Mouse (Mus musculus): ENCODE measurements around the gene Chuk. TPM values are rescaled to one million over a fixed set of nuclear protein-coding genes. Genes with fewer than 3 reads are reported as not detected.

Gene Chuk
- polyA plus RNA-seq, 1 experiment from 2014 or later, result 40.1 TPM

DNA sequence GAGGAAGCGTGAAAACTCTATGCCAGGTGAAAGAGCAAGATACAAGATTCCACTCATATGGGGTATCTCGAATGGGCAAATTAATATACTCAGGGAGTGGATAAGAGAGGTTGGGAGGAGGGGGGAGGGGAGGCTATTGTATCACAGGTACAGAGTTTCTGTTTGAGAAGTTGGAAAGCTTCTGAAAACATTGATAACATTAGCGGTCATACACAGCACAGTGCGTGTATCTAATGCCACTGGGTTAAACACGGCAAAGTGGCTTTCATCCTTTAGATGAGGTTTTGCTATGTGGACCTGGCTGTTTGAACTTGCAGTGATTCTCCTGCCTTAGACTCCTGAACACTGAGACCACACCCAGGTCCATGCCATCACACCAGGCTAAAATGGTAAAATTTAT, 77.3 kb downstream of the Chuk start:
- no peak overlapping the region for H3K9ac ChIP-seq (ENCODE audit: low read length)

DNA sequence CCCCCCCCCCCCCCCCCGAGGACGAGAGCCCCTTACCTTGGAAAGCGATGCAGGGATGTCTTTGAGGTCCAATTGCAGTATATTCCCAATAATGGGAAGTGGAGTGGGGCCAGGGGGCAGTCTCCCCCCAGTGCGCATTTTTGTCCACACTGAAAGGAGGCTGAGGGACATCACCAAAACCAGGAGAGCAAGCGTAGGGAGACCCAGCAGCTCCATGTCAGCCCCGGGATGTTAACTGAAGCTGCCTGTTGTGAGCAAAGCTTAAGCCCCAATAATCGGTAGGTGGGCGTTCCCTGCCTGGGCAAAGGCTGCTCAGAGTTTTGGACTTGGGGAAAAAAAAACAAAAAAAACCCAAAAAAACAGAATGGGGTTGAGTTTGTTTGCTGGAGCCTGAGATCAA, 78.3 kb downstream of the Chuk start, which contains the start of gene Cyp2c23:
Gene Cyp2c23 (minus strand): TSS at position 237 of the 400 bp plus-strand sequence.
- Histone ChIP-seq H3K9me3 (ENCODE audit: control insufficient read depth, low read length) (no peaks in the 10 kb centered on the region), H3K9ac (ENCODE audit: low read length) (no peak within 1 kb of the TSS), H3K27me3 (ENCODE audit: control insufficient read depth, insufficient read depth, low read depth, low read length) (no peaks in the 10 kb centered on the region), H3K4me1 (replicated peaks; ENCODE audit: control insufficient read depth, insufficient read depth, low read length) (no peaks in the 10 kb centered on the region), H3K27ac (ENCODE audit: low read length) (no peak within 1 kb of the TSS), H3K4me3 (ENCODE audit: low read length) (no peak within 1 kb of the TSS), H3K36me3 (ENCODE audit: control insufficient read depth, insufficient read depth, low read length) (no peaks in the 10 kb centered on the region), H3K4me2 (ENCODE audit: low read depth, low read length) (no peak within 1 kb of the TSS)
- 74% methylated on average over 5 of the region's 8 CpGs for WGBS
- ATAC-seq (ENCODE audit: low read depth), result no peak

More for the DNA sequence above, 77.3 kb downstream of the Chuk start:
- WGBS, result 78% methylated on average over 5 of the region's 5 CpGs
- no peaks in the 10 kb centered on the region for H3K27me3 ChIP-seq (ENCODE audit: control insufficient read depth, insufficient read depth, low read depth, low read length)
- no peak overlapping the region for H3K4me2 ChIP-seq (ENCODE audit: low read depth, low read length)
- no peaks in the 10 kb centered on the region for H3K4me1 ChIP-seq (replicated peaks; ENCODE audit: control insufficient read depth, insufficient read depth, low read length)
- H3K9me3 ChIP-seq (ENCODE audit: control insufficient read depth, low read length), result no peaks in the 10 kb centered on the region
- no peak overlapping the region for H3K27ac ChIP-seq (ENCODE audit: low read length)
- ATAC-seq (ENCODE audit: low read depth), result no peak
- no peaks in the 10 kb centered on the region for H3K36me3 ChIP-seq (ENCODE audit: control insufficient read depth, insufficient read depth, low read length)
- no peak overlapping the region for H3K4me3 ChIP-seq (ENCODE audit: low read length)

DNA sequence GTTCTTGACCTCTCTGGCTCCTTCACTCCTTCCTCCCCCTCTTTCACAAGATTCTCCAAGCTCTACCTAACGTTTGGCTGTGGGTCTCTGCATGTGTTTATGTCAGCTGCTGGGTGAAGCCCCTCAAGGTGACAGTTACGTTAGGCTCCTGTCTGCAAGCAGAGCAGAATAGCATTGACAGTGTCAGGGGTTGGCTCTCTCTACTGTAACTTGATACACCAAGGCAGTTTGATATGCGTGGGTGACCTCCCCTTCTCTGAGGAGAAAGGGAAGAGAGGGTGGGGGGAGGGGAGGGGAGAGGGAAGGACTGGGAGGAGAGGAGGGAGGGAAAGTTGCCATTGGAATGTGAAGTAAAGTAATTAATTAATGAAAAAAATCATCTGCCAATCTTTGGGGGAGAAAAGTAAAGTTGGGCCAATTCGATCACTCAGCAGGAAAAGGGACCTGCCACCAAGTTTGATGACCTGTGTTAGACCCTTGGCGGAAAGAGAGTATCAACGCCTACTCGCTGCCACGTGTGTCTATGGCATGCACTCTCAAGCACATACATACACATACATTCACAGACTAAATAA, 80.2 kb downstream of the Chuk start:
- H3K4me1 ChIP-seq (replicated peaks; ENCODE audit: control insufficient read depth, insufficient read depth, low read length), result no peaks in the 10 kb centered on the region
- ATAC-seq (ENCODE audit: low read depth), result peak; percentile 39; the same call in 1 of the 2 replicates
- H3K4me3 ChIP-seq (ENCODE audit: low read length), result no peak overlapping the region
- no peaks in the 10 kb centered on the region for H3K36me3 ChIP-seq (ENCODE audit: control insufficient read depth, insufficient read depth, low read length)
- no peaks in the 10 kb centered on the region for H3K9me3 ChIP-seq (ENCODE audit: control insufficient read depth, low read length)
- H3K27me3 ChIP-seq (ENCODE audit: control insufficient read depth, insufficient read depth, low read depth, low read length), result no peaks in the 10 kb centered on the region
- H3K27ac ChIP-seq (ENCODE audit: low read length), result no peak overlapping the region
- H3K4me2 ChIP-seq (ENCODE audit: low read depth, low read length), result no peak overlapping the region
- H3K9ac ChIP-seq (ENCODE audit: low read length), result no peak overlapping the region
- WGBS, result 50% methylated on average over 8 of the region's 8 CpGs

DNA sequence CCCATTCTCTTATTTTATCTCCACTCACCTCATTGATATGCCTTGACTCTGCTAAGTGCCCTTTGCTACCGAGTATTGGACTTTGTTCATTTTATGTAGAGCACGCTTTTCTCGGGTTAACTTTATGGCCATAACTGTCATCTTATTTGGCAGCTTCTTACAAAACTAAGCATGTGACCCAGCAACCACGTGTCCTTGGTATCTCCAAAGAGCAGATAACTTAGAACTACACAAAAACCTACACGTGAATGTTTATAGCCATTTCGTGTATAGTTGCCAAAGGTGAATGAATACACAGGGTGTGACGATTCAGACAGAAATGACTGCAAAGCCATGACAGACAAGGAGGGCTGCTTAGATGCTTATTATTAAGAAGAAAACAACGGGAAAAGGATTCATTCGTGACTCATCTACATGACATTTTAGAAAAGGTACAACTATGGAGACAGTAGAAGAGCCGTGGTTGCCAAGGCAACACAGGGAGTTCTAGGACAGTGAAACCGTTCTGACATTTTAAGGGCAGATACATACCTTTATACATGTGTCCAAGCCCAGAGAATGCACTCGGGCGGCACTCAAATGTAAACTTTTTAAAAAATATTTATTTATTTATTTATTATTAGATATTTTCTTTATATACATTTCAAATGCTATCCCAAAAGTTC, 82.2 kb downstream of the Chuk start:
- H3K9me3 ChIP-seq (ENCODE audit: control insufficient read depth, low read length), result no peaks in the 10 kb centered on the region
- H3K4me3 ChIP-seq (ENCODE audit: low read length), result no peak overlapping the region
- H3K4me1 ChIP-seq (replicated peaks; ENCODE audit: control insufficient read depth, insufficient read depth, low read length), result no peaks in the 10 kb centered on the region
- 74% methylated on average over 13 of the region's 13 CpGs for whole genome bisulfite sequencing
- no peak overlapping the region for H3K4me2 ChIP-seq (ENCODE audit: low read depth, low read length)
- H3K27ac ChIP-seq (ENCODE audit: low read length), result no peak overlapping the region
- H3K36me3 ChIP-seq (ENCODE audit: control insufficient read depth, insufficient read depth, low read length), result no peaks in the 10 kb centered on the region
- H3K9ac ChIP-seq (ENCODE audit: low read length), result no peak overlapping the region
- ATAC-seq (ENCODE audit: low read depth), result no peak
- no peaks in the 10 kb centered on the region for H3K27me3 ChIP-seq (ENCODE audit: control insufficient read depth, insufficient read depth, low read depth, low read length)

Other genes starting within 250 kb of the Chuk start
- 20.4 and 22.1 TPM in 2 replicates for gene Dnmbp, start 167.3 kb downstream of the Chuk start, polyA plus RNA-seq (2015; fragmentation: Nextera tagmentation; extraction: Ambion mirVana)
- gene Cpn1, start 120.9 kb downstream of the Chuk start, polyA plus RNA-seq (2015; fragmentation: Nextera tagmentation; extraction: Ambion mirVana), result 4.9 and 5.5 TPM in 2 replicates
- gene Cyp2c23, start 78.3 kb downstream of the Chuk start, polyA plus RNA-seq (2015; fragmentation: Nextera tagmentation; extraction: Ambion mirVana), result 0.55 and 1.4 TPM in 2 replicates
- gene Erlin1, start 37.7 kb downstream of the Chuk start, polyA plus RNA-seq (2015; fragmentation: Nextera tagmentation; extraction: Ambion mirVana), result 39.3 and 39.8 TPM in 2 replicates
- 31.8 and 35.3 TPM in 2 replicates for gene Cwf19l1, start 28.4 kb upstream of the Chuk start, polyA plus RNA-seq (2015; fragmentation: Nextera tagmentation; extraction: Ambion mirVana)
- 69.2 and 74.4 TPM in 2 replicates for gene Bloc1s2, start 39.0 kb upstream of the Chuk start, polyA plus RNA-seq (2015; fragmentation: Nextera tagmentation; extraction: Ambion mirVana)
- gene Pkd2l1, start 85.0 kb upstream of the Chuk start, polyA plus RNA-seq (2015; fragmentation: Nextera tagmentation; extraction: Ambion mirVana), result 0.06 TPM in 1 of 2 replicates, not detected in the other
- 0.48 and 0.91 TPM in 2 replicates for gene Scd3, start 95.8 kb upstream of the Chuk start, polyA plus RNA-seq (2015; fragmentation: Nextera tagmentation; extraction: Ambion mirVana)
- 225 and 232 TPM in 2 replicates for gene Scd2, start 186.2 kb upstream of the Chuk start, polyA plus RNA-seq (2015; fragmentation: Nextera tagmentation; extraction: Ambion mirVana)
- 0.40 and 0.49 TPM in 2 replicates for gene Scd4, start 225.6 kb upstream of the Chuk start, polyA plus RNA-seq (2015; fragmentation: Nextera tagmentation; extraction: Ambion mirVana)

Measured in lung, embryonic 16.5 days (tissue).